Mouse (Mus musculus) ES-E14 (cell line): Measurements from ENCODE around the gene Nr1i3.

Source experiments
- CHD2 ChIP-seq: IDR thresholded peaks from 2 replicates; pipeline ENCODE4 v1.6.1; 2014; ENCODE audit warnings: mild to moderate bottlenecking, low read depth, low read length, inconsistent platforms
- HCFC1 ChIP-seq: IDR thresholded peaks from 2 replicates; pipeline ENCODE4 v1.6.1; 2012; ENCODE audit warnings: low read length, inconsistent platforms, borderline replicate concordance; ENCODE audit not compliant: insufficient read depth
- MAFK ChIP-seq: IDR thresholded peaks from 2 replicates; pipeline ENCODE4 v1.6.1; 2014; ENCODE audit warnings: mild to moderate bottlenecking, low read depth, low read length, inconsistent platforms; ENCODE audit not compliant: insufficient read depth

- TF ChIP-seq HCFC1 = no peak
- TF ChIP-seq MAFK = no peak
- TF ChIP-seq CHD2 = no peak
Observed at GRCm38 (mm10) chr1:171235791-171236190, 22.0 kb downstream of the Nr1i3 start.
